ENCODE assay signal across 22 mouse cellular contexts in genomic region chr1:77440512-77440911, GRCm38 (mm10).
DNase-seq lines count a peak whose midpoint lies in the region; ATAC-seq and TF ChIP-seq lines count a peak whose summit lies in the region.
"Had no signal": no experiment of that assay in that cellular context is flagged by ENCODE, and none has a peak within 500 bp of the region (broad histone marks: within the 10 kb centered on the region; RNA-seq: fewer than 3 reads in every experiment).

No protein-coding gene starts in this region.

- TF ChIP-seq POLR2A in brain, embryonic 14.5 days (IDR thresholded peaks at IDR 0.05; ENCODE audit: borderline replicate concordance, extremely low read depth, insufficient read depth, insufficient read length, poor library complexity, severe bottlenecking) = no peak

- H3K4me1 ChIP-seq in forebrain, embryonic 13.5 days = peaks cover 78% of the 10 kb centered on the region
- peaks cover 55% of the 10 kb centered on the region for H3K4me1 ChIP-seq in forebrain, embryonic 14.5 days (ENCODE audit: control insufficient read depth, insufficient read depth, low read length)
- peaks cover 31% of the 10 kb centered on the region for H3K4me1 ChIP-seq in kidney, embryonic 15.5 days
- H3K4me1 ChIP-seq: embryonic facial prominence, embryonic 15.5 days had no signal

- no peak for TF ChIP-seq CTCF in brain, embryonic 14.5 days (IDR thresholded peaks at IDR 0.05; ENCODE audit: borderline replicate concordance, extremely low read depth, insufficient read depth, insufficient read length)

- no peak overlapping the region for H3K9ac ChIP-seq in forebrain, embryonic 13.5 days
- H3K9ac ChIP-seq in forebrain, embryonic 14.5 days (ENCODE audit: low read length) = no peak overlapping the region
- H3K9ac ChIP-seq in kidney, embryonic 15.5 days = no peak overlapping the region
- H3K9ac ChIP-seq: embryonic facial prominence, embryonic 15.5 days; heart, embryonic 12.5 days; midbrain, embryonic 15.5 days had no signal

- peak overlapping the region; percentile 1; the same call in 1 of the 2 replicates for H3K4me2 ChIP-seq in forebrain, embryonic 13.5 days
- no peak overlapping the region for H3K4me2 ChIP-seq in forebrain, embryonic 14.5 days (ENCODE audit: low read length)
- no peak overlapping the region; the same call in 1 of the 2 replicates for H3K4me2 ChIP-seq in kidney, embryonic 15.5 days
- H3K4me2 ChIP-seq: embryonic facial prominence, embryonic 15.5 days; heart, embryonic 12.5 days; midbrain, embryonic 15.5 days had no signal

- ATAC-seq in forebrain, embryonic 13.5 days = no peak
- ATAC-seq in forebrain, embryonic 14.5 days = no peak
- peak; percentile 63 for ATAC-seq in kidney, embryonic 15.5 days (replicated peaks; ENCODE audit: low FRiP score)
- ATAC-seq: lung, postnatal 0 days; midbrain, embryonic 15.5 days had no signal

- WGBS in forebrain, embryonic 13.5 days = 7% methylated on average over 10 of the region's 10 CpGs
- 5% methylated on average over 10 of the region's 10 CpGs for WGBS in forebrain, embryonic 14.5 days
- WGBS in kidney, embryonic 15.5 days = 31% methylated on average over 10 of the region's 10 CpGs

- H3K9me3 ChIP-seq in forebrain, embryonic 13.5 days (replicated peaks) = no peaks in the 10 kb centered on the region
- H3K9me3 ChIP-seq in forebrain, embryonic 14.5 days (replicated peaks; ENCODE audit: control insufficient read depth, low read length) = no peaks in the 10 kb centered on the region
- H3K9me3 ChIP-seq in kidney, embryonic 15.5 days (replicated peaks) = no peaks in the 10 kb centered on the region
- H3K9me3 ChIP-seq: embryonic facial prominence, embryonic 15.5 days; heart, embryonic 12.5 days; midbrain, embryonic 15.5 days had no signal

- no peaks in the 10 kb centered on the region for H3K27me3 ChIP-seq in forebrain, embryonic 13.5 days
- H3K27me3 ChIP-seq in forebrain, embryonic 14.5 days (replicated peaks; ENCODE audit: control insufficient read depth, insufficient read depth, low read length) = no peaks in the 10 kb centered on the region
- no peaks in the 10 kb centered on the region for H3K27me3 ChIP-seq in kidney, embryonic 15.5 days
- H3K27me3 ChIP-seq: embryonic facial prominence, embryonic 15.5 days; heart, embryonic 12.5 days; midbrain, embryonic 15.5 days had no signal

- DNase-seq in forebrain, embryonic 14.5 days (ENCODE audit: low spot score) = no peak
- DNase-seq in kidney, adult 11 months = no peak
- DNase-seq in ES-CJ7 (ENCODE audit: low read depth, low spot score) = peak; percentile 45
- peak; percentile 58 for DNase-seq in brain, embryonic 14.5 days (ENCODE audit: low read depth)
- no peak for DNase-seq in spleen, postnatal 4 days (ENCODE audit: low spot score in 2 of 2)
- no peak for DNase-seq in lung, postnatal 4 days
- DNase-seq: adrenal gland, adult 8-10 months; B cell, adult 2 months; cerebellum, adult 9-10 months; heart, postnatal 14 days; kidney, postnatal 25 days; layer of hippocampus, adult 9-11 months; left cerebral cortex, postnatal 4 days; liver; thymus, postnatal 25 days had no signal

- no peak overlapping the region for H3K4me3 ChIP-seq in forebrain, embryonic 13.5 days
- H3K4me3 ChIP-seq in forebrain, embryonic 14.5 days (ENCODE audit: low read depth, low read length) = no peak overlapping the region
- no peak overlapping the region for H3K4me3 ChIP-seq in kidney, embryonic 15.5 days (replicated peaks)
- H3K4me3 ChIP-seq: embryonic facial prominence, embryonic 15.5 days; heart, embryonic 12.5 days; left cerebral cortex, adult 2 months; midbrain, embryonic 15.5 days had no signal

- peaks cover 27% of the 10 kb centered on the region for H3K36me3 ChIP-seq in forebrain, embryonic 13.5 days (ENCODE audit: poor library complexity, severe bottlenecking)
- H3K36me3 ChIP-seq in forebrain, embryonic 14.5 days (ENCODE audit: control insufficient read depth, insufficient read depth, low read length) = peaks cover 23% of the 10 kb centered on the region
- H3K36me3 ChIP-seq in kidney, embryonic 15.5 days = 0 out of 2 replicates have a peak, but pooled peaks cover 9% of the 10 kb centered on the region
- H3K36me3 ChIP-seq: heart, embryonic 12.5 days; midbrain, embryonic 15.5 days had no signal

- peak overlapping the region; percentile 8; the same call in 1 of the 2 replicates for H3K27ac ChIP-seq in forebrain, embryonic 13.5 days
- no peak overlapping the region for H3K27ac ChIP-seq in forebrain, embryonic 14.5 days (ENCODE audit: low read depth, low read length)
- H3K27ac ChIP-seq in kidney, embryonic 15.5 days = 0 out of 2 replicates have a peak overlapping the region, but pooled peaks have one; percentile 38
- H3K27ac ChIP-seq: embryonic facial prominence, embryonic 15.5 days; left cerebral cortex, adult 2 months; midbrain, embryonic 15.5 days had no signal

Comparison
In these comparisons a context has a peak if more than half of its experiments do, and no peak if none do; other contexts are left out.
1. DNase-seq: peak in ES-CJ7 (single experiment) and brain, embryonic 14.5 days (single experiment); none in forebrain, embryonic 14.5 days (single experiment), kidney, adult 11 months (single experiment), spleen, postnatal 4 days (0 of 2) and lung, postnatal 4 days (0 of 2).